Mouse (Mus musculus): Measurements from ENCODE around the gene Napb. TPM values are rescaled to one million over a fixed set of nuclear protein-coding genes. Genes with fewer than 3 reads are reported as not detected.
"Not testable (repeated sequence)": the region's sequence is repeated elsewhere in the genome, so short reads cannot be mapped to it uniquely, and the experiment has no call there.

Napb gene
- polyA plus RNA-seq (2017; shearing (Covaris generic)) = 1 to 10 TPM; 1.2 TPM

- peak; percentile 98 for ATAC-seq
These were observed at the start of gene Napb for GRCm38 (mm10) chr2:148732327-148733000. Napb (minus strand) TSS chr2:148732467.

GRCm38 (mm10) chr2:148781709-148782108 is 49.4 kb upstream of the Napb start, which contains the start of gene 8030411F24Rik:
8030411F24Rik (plus strand) TSS chr2:148782009.
- no peak for ATAC-seq

GRCm38 (mm10) chr2:148771397-148771796 is 39.1 kb upstream of the Napb start, which contains the start of gene Cst11:
Cst11 (minus strand) TSS chr2:148771497.
- not testable (repeated sequence) for ATAC-seq

- no peak for ATAC-seq
These were observed 31.6 kb upstream of the Napb start for GRCm38 (mm10) chr2:148763648-148764388.

GRCm38 (mm10) chr2:148754310-148754846 is 22.1 kb upstream of the Napb start:
- ATAC-seq = no peak

- peak; percentile 92 for ATAC-seq
These were observed 19.9 kb upstream of the Napb start for GRCm38 (mm10) chr2:148751893-148752813.

- no peak for ATAC-seq
These were observed 17.8 kb upstream of the Napb start, which contains the start of gene Cstl1 for GRCm38 (mm10) chr2:148750058-148750457. Cstl1 (plus strand) TSS chr2:148750358.

- no peak for ATAC-seq
These were observed 11.7 kb upstream of the Napb start for GRCm38 (mm10) chr2:148743846-148744407.

GRCm38 (mm10) chr2:148743001-148743400 is 10.7 kb upstream of the Napb start:
- no peak for ATAC-seq

GRCm38 (mm10) chr2:148731614-148732326 is 497 bp downstream of the Napb start:
- peak; percentile 14 for ATAC-seq

GRCm38 (mm10) chr2:148719271-148719995 is 12.8 kb downstream of the Napb start:
- peak; percentile 67 for ATAC-seq

GRCm38 (mm10) chr2:148717072-148717471 is 15.2 kb downstream of the Napb start:
- no peak for ATAC-seq

GRCm38 (mm10) chr2:148712326-148712725 is 19.9 kb downstream of the Napb start:
- no peak for ATAC-seq

- ATAC-seq = no peak
These were observed 25.1 kb downstream of the Napb start for GRCm38 (mm10) chr2:148707202-148707530.

- ATAC-seq = peak; percentile 87
These were observed 25.7 kb downstream of the Napb start for GRCm38 (mm10) chr2:148706409-148707201.

GRCm38 (mm10) chr2:148698571-148698970 is 33.7 kb downstream of the Napb start:
- no peak for ATAC-seq

- ATAC-seq = no peak
These were observed 41.5 kb downstream of the Napb start for GRCm38 (mm10) chr2:148690781-148691180.

GRCm38 (mm10) chr2:148690291-148690690 is 42.0 kb downstream of the Napb start:
- no peak for ATAC-seq

- ATAC-seq = peak; percentile 81
These were observed 42.7 kb downstream of the Napb start for GRCm38 (mm10) chr2:148689444-148690140.

Data from CD4-positive, CD25-positive, alpha-beta regulatory T cell, adult 4 months (primary cell).